Mouse (Mus musculus) layer of hippocampus, postnatal 25 days (tissue): ENCODE results near the gene Pik3r6. TPM values are rescaled to one million over a fixed set of nuclear protein-coding genes. Genes with fewer than 3 reads are reported as not detected.

ENCODE experiments used
- DNase-seq, 2 experiments: peaks; one replicate each; pipeline ENCODE4 v3.0.0; 2022; ENCODE audit warnings: mixed read lengths in 2 of 2, low spot score in 1 of 2; ENCODE audit errors: extremely low spot score in 1 of 2
- total RNA-seq, 2 experiments: library from RNA; stranded (reverse); gene quantifications; 2 replicates each; pipeline ENCODE4 v1.2.3; 2021

The Pik3r6 gene
- total RNA-seq, 2 experiments from 2014 or later, result 1.6 to 2.0 TPM

DNA sequence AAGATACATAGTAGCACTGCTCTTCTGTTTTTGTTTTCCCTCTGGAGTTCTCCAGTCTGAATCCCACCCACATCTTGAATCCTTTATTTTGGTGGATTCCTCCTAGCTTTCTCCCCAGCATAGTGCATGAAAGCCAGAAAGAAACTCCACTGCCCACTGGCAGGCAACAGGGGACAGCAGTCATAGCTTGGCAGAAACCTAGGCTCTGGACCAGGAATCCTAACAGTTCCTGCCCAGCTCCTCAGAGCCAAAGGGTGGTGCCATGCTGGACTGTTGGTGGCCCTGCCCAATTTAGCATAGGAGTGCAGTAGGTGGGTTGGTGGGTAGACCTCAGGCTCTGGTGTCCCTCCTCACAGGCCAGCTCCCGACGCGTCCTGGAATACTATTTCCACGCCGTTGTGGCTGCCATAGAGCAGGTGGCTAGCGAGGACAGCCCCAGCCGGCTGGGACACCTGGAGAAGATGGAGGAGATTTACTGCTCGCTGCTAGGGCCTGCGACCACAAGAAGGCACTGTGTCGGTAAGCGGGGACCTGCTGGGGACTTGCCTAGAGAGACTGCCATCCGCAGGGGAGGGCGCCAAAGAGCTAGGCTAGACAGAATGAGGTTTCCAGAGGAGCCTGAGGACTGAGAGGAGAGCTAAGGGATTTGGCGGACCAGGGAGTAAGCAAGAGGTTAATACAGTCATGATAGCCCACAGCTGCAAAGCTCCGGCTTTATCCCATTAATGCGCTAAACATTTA is 28.4 kb downstream of the Pik3r6 start:
- peak in 1 of 2 experiments; percentile 55 for DNase-seq

DNA sequence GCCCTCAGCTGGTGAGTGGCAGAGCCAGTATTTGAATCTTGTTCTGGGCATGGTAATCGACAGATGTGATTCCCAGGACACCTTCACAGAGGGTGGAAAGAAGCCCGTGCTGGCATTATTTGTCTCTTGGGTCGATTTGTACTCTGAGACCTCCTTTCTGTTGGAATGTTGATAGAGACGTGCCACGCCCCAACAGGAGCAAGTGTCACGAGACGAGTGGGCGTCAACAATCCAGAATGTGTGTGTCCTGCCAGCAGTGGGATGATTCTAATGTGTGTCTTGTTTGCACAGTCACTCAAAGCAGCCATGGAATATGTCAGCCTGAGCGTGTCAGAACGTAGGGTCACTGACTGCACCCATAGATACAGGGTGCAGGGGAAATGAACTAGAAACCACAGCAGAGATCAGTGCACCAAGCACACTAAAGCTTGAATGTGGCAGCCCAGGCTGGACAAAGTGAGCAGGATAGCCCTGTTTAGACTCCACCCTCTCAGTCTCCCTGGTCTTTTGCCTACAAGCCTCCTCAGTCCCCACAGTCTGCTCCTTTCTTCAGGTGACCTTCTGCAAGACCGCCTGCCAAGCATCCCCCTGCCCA is 29.2 kb downstream of the Pik3r6 start:
- DNase-seq, result no peak

DNA sequence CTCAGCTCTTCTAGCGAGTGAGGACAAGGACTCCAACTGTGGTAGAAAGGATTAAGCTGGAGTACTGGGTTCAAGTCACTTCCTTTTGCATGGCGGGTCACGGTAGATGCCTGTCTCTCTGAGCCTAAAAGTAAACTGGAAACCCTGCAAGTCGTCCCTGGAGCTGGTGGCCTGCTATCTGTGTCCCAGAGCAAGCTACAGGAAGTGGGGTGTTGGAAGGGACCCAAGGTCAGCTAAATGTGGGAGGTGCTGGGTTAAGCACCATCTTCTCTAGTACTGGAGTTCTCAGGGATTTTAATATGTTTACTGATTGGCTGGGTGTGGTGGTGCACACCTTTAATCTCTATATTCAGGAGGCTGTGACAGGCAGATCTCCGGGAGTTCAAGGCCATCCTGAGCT is 30.0 kb downstream of the Pik3r6 start:
- DNase-seq, result no peak

DNA sequence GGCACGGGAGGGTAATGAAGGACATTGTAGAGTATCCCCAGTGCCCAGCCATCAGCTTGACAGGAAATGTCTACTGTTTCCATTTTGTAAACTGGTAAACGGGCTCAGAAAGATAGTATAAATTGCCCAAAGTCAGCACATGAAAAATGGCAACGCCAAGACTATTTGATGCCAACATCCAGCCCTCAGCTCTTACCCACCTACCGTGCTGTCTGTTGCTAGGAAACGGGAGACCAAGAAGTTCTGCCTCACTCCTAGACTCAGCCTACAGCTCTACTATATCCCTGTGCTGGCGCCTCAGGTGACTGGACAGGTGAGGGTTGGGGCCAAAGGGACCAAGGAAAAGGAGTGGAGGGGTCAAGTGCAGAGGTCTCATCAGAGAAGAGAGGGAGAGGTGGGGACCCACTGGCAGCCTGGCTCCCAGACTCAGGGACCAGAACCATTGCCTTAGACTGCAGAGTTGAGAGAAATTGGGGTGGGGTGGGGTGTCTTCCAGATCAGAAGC is 31.2 kb downstream of the Pik3r6 start:
- no peak for DNase-seq

DNA sequence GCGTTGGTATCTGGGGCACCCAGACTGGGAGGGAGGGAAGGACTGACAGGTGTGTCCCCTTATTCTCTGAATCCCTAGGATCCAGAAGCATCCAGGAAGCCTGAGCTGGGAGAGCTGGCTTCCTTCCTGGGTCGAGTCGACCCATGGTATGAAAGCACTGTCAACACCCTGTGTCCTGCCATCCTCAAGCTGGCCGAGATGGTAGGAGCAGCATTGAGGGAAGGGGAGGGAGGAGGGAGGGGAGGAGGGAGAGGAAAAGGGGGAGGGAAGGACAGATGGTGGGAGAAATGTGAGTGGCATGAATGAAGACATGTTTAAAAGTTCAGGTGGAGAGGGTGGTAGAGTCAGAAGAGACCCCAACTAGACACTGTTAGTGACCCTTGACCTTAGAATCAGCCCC is 33.2 kb downstream of the Pik3r6 start:
- DNase-seq, result no peak

DNA sequence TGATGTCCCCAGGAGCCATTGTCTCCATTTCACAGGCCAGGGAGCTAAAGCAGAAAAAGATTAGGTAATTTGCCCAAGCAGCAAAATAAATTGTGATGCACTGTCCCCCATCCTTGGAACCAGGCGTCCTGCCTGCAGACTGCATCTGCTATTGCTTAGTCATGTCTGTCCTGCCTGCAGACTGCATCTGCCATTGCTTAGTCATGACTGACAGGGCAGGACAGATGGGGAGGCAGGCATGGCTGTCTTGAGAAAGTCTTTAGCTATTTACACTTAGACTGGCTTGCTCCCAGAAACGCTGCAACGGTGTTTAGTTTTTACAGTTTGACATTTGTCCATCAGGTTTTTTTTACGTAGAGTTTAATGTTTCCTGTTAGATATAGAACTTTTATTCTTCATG is 33.6 kb downstream of the Pik3r6 start:
- DNase-seq, result no peak

DNA sequence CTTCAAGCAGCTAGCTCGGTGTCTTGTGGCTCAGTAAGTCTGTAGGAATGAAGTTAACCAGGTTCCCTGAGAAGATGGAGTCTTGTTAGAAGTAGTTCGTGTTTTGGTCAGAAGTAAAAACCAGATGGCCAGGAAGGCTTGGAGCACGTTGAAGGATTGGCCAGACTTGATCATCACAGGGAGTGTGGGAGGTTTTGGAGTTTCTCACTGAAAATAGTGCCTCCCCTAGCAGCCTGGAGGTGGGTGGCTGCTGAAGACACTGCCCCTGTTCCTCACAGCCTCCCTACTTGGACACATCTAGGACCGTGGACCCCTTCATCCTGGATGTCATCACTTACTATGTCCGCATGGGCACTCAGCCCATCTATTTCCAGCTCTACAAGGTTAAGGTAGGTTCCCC is 36.8 kb downstream of the Pik3r6 start:
- DNase-seq, result no peak

DNA sequence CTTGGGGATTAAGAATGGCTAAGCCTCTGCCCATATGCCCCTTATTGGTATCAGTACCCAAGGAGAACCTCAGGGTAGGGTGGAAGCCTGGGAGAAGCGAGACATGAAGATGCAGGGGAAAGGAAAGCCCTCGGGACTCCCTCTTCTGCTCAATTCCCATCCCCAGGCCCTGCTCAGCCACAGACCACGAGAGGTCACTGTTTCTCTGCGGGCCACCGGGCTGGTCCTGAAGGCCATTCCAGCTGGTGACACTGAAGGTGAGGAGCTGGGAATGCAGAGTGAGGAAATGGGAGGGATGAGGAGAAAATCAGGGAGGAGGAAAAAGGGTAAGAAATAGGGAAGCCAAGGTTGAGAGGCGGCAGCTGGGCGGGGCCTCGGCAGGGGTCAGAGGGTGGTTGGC is 41.7 kb downstream of the Pik3r6 start:
- no peak for DNase-seq

DNA sequence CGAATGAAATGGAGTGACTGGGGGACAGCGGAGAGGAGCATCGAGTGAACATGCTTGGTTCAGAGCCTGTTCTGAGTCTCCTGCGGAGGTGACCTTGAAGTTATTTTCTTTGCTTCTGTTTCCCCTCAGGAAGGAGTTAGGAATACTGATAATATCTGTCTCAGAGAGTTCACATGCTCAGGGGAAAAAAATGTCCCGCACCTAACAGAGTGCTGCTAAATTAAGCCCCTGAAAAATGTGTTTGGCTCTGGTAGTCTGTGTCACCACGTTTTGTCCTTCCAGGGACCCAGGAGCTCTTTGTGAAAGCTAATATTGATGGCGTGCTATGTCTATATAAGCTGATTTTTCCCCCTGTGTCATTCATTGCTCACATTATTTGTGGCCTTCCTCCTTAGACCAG is 42.4 kb downstream of the Pik3r6 start:
- DNase-seq, result no peak

DNA sequence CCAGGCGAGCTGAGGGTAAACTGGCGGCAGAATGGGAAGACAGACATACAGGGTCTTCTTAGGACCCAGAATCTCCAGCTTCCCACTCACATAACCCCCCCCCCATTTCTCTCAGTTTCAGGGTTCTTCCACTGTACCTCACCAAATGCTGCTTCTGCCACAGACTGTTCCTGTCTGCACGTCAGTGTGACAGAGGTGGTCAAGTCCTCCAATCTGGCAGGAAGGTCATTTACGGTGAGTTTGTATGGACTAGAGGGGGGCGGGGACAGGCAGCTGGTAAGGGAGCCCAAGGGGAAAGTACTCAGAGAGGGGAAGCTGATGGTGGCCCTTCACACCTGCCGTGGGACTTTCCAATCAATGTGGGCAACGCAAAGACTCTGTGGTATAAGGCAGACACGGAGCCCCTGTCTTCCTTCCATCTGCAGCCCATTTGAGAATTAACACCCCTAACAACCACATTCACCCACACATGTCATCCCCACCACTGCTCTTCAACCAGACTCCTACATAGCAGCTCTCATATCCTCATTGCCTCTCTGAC is 42.9 kb downstream of the Pik3r6 start:
- no peak for DNase-seq

DNA sequence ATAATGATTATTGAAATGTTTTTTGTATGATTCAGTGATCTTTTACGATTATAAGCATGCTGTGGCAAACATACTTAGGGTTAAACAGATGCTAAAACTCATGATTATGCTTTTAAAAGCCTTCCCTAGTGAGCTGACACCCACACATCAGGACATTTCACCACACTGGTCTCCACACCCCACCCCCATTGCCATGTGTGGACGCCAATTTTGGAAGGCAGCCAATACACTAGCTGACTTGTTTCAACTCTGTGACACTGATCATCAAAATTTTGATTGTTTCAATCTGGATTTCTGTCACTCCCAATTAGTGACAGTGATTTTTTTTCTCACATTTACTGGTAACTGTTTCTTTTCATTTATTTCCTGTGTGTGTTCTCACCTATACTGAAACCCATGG is 44.7 kb downstream of the Pik3r6 start:
- DNase-seq, result no peak

DNA sequence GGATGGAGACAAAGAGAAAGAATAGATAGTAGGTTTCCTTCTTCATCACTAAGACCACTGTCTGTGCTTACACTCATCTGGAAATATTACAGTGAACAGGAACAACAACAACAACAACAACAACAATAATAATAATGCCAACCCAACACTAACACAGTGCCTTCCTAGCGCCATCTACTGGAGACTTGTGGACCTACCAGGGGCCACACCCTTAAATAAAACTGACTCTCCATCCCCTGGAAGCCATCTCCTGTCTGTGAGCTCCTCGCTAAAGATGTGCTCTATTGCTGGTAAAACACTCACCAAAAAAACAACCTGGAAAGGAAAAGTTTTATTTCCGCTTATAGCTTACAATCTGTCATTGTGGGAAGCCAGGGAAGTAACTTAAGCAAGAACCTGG is 46.8 kb downstream of the Pik3r6 start:
- no peak for DNase-seq

DNA sequence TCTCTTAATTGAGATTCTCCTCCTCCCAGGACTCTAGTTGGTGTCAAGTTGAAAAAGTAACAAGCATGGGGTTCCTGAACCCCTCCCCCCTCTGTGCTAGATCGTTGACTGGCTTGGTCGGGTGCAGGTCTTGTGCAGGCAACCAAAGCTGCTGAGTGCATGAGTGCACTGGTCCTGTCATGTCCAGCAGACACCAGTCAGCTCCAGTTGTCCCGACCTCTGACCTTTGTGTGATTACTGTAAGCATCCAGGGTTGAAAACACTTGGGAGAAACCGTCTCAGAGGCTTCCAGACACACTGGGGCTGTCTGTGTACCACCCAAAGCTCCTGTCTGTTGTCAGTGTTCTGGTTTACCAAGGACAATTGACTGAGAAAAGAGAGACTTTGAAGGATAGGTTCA is 47.5 kb downstream of the Pik3r6 start:
- DNase-seq, result no peak

DNA sequence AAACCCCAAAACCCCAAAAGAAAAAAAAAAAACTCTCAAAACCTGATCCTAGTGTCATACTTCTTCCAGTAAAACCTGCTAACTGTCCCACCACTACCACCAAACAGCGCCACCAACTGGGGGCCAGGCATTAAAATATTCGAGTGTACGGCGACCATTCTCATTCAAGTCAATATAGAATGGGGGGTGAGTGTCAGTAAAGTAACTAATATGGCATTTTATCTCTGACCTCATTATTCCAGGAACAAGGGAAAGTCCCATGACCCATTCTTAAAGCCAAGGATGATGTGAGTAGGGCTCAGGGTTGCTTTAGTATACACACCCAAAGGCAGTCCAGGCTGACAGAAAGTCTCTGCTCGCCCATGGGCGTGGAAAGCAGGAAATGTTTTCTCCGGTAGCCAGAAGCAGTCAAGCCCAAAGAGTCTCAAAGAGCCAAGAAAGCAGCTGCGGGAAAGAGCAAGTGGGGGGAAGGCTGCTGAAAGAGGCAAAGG is 51.2 kb downstream of the Pik3r6 start:
- peak in 1 of 2 experiments; percentile 53 for DNase-seq

DNA sequence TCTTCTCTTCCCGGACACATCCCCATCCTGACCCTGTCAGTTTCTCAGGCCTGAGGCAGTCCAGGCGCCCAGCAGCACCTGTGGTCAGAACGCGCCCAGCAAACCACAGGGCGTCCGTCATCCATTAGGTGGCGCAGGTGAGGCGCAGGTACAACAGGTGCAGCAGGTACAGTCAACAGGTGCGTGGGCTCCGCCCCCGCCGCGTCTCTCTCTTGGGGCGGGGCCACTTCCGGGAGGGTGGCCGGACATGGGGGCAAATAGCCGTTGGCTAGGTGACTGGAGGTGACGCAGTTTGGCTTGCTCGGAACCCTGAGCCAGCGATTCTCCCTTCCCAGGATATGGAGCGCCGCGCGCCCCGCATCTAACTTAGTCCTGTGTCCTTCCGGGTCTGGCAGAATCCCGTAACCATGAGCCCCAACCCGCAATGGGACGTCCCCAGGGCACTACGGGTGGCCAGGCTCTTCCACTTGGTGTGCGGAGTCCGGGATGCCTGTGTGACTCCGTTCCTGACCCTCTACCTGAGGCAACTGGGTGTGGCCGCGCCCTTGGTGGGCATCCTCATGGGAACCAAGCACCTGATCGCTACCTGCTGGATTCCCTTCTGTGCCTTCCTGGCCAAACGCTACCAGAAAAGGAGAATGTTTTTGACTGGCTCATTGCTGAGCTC is 53.2 kb downstream of the Pik3r6 start, which contains the start of gene Mfsd6l:
TSS of gene Mfsd6l (plus strand) at position 269 of the 667 bp plus-strand sequence.
- DNase-seq, result no peak

DNA sequence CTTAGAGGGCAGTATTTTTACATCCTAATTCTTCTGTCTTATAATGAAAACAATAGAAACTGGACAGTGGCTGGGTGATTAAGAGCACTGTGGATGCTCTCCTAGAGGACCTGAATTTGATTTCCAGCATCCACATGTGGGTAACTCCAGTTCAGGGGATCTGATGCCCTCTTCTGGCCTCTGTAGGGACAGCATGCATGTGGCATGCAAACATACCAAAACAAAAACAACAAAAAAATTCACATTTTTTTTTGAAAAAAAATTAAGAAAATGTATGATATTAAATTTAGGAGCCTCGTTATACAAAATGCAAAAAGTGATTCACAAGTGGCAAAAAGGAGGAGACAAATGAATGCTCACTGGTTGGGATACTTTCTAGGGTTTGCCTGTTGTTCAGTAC is 56.7 kb downstream of the Pik3r6 start:
- DNase-seq, result no peak

DNA sequence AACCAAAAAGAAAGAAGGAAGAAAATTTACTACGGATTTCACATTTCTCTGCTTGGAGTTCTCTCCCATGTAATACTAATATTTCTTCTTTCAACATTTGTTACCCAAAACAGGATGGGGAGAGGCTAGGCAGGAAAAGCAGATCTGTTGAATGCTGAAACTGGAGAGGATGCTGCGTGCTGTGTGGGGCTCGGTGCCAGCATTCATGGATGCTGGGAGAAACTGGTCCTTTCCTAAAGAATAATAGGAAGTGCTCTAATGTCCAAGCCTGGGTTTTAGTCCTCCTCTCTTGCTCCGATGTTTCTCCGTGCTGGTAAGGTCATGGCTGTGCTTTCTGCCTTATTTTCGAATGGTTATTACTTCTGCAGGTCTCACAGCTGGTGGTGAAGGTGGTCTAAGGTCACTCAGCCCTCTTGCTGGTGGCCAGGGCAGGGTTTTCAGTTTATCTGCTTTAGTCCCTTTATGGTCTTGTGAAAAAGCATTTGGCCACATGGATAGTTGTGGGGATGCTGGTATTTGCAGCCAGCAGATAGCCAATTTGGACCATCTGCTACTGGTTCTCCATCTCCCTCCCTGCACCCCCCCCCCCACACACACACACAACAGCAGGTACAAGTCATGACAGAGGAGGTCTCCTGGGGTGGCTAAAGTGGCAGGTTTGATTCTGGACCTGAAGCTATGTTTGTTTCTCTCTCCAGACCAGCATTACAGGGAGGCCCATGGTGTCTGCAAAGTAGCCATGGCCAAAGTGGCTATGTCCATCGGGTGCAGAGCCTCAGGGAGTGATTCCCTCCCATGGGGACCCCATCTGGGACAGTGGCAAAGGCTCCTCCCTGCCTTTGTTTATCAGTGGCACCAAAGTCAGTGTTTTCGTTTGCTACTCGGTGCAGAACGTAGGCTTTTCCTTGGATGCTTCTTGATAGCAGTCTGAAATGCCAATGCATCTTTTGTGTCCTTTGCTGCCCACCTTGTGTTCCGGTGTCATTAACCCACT is 59.4 kb downstream of the Pik3r6 start:
- DNase-seq, result no peak

DNA sequence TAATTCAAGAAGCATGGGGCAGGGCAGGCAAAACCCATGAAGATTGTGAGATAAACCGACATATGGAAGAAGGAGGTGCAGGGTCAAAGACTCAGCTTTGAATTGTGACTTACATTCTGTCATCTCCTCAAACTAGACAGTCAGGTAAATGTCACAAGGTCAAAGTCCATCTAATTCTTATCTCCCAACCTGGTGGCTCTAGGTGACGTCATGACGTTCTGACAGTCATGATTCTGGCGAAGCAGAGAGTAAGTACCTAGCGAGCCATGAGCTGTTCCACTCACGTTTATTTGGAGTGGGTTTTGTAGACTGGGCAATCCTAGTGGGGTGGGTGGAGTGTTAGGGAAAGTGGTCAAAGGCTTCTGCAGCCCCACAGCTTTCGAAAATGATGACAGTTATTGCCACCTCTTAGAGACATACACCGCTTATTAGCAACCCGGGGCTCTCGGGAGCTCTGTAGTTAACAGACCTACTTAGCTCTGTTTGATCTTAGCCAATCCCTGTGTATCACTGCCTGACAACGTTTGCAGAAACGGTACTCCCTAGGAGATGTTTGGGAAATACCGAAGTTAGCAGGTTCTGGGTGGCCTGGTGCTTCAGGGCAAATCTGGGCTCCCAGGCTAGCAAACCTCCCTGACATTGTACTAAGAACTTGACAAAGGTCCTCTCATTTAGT is 61.7 kb downstream of the Pik3r6 start:
- no peak for DNase-seq

DNA sequence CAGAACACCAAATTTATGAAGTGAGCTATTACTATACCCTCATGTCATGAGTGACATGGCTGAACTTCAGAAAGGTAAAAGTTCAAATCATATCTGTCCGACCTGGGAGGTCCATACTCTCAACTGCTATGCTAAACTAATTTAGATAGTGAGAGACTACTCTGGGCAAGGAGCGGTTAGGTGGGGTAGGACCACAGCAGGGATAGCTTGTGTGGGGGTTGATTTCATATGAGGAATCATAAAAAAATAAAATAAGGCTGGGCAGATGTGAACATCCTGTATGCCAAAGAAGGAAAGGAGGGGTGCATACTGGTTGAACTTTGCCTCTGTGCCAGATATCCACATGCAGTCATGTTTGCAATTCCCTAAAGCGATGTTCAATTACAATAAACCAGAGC is 62.2 kb downstream of the Pik3r6 start:
- DNase-seq, result no peak
